Mouse (Mus musculus): ENCODE data around the gene Zmpste24.
"Not testable (repeated sequence)": the region's sequence is repeated elsewhere in the genome, so short reads cannot be mapped to it uniquely, and the experiment has no call there.

The Zmpste24 gene

DNA sequence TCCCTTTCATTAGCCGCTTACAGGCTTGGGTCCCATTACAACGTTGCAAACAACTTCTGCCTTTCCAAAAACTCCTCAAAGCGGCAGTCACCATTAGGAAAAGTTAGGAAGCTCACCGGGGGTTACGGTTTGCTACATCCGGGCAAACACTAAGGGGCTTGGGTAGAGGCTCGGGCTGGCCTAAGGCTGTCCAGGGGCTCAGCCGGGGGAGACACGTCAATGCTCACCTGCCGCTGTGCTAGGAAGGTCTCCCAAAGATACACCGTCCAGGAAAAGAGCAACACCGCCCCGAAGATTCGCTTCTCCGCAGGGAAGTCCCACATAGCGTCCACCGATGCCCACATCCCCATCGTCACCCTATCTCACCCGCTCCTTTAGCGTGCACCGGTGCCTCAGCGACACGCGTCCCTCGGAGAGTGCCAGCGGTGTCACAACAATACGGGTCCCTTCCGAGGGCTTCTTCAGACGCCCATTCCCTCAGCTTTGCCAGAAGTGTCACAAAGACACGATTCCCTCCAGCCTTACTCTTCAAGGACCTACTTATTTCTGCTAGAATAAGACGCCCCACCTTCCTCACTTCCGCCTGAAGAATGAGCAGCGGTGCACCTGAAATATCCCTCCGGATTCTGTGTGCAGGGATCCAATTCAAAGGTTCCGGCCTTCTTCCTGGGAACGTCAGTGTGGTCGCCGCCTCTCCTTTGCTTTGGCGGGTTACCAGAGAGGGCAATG lies at the start of gene Zmpste24:
Gene Zmpste24 (minus strand): TSS at position 592 of the 729 bp plus-strand sequence.
- DNase-seq (ENCODE audit: low read depth, low spot score): peak; percentile 94

DNA sequence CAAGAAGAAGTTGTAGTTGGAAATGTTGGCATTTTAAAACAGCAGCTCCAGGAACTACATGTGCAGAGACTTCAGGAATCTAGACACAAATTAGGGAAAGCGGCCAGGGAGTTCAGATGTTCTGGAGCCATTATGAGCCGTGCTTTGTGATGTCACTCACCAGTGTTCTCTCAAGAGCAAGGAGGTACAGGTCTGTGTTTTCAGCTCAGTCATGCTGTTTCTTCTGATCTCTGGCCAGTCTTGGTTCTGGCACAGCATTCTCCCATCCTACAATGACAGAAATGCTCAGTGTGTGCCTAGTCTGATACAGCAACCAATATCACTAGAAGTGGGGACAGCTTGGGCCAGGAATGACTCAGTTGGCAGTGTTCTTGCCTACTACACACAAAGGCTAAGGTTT lies 11.1 kb upstream of the Zmpste24 start, which contains the start of gene Tmco2:
Gene Tmco2 (minus strand): TSS at position 101 of the 400 bp plus-strand sequence.
- no peak for DNase-seq (ENCODE audit: low read depth, low spot score)

DNA sequence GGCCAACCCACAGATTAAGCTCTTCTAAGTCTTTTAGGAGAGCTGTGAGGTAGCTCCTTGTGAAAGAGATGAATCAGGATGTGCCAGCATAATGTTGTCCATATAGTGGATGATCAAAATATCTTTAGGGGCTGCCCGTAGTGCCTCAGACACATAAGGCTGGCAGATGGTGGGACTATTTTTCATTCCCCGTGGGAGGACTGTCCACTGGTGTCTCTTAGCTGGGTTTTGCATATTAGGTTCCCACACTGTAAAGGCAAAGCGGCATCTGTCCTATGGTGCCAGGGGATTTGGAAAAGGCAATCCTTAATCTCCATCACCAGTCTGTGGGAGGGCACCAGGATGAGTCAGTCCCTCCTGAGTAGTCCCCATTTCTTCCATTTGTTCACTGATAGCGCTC lies 5.3 kb upstream of the Zmpste24 start:
- DNase-seq (ENCODE audit: low read depth, low spot score): no peak

DNA sequence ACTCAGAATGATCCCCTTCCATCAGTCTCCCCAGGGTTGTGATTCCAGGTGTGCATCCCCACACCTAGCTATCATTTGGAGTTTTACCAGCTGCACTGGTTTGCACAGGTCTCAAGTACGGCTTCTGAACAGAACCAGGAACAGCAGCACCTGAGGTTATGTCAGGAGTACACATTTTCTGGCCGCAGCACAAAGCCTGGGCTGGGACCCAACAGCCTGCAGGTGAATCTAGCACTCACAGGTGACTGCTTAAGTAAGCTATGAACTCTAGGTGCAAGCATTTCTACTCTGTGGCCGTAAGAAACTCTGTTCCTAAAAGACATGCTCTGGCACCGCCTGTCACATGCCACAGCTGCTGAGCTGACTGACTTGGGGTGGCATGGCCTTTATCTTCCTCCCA lies 7.8 kb downstream of the Zmpste24 start:
- DNase-seq (ENCODE audit: low read depth, low spot score): no peak

DNA sequence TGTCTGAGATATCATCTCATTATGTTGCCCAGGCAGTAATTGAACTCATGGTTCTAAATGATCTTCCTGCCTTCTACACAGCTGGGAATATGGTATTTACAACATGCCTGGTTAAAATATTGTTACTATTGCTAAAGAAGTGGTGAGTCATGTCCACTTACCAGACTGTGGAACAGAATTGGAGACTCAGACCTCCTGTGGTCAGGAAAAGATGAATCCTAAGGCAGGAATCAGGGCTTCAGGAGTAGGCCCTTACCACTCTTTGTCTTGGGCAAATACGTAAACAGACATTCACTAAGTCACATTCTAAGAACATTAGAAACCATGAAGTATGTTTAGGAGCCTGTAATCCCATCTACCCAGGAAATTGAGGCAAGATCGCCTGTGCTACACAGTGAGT lies 9.3 kb downstream of the Zmpste24 start:
- DNase-seq (ENCODE audit: low read depth, low spot score): no peak

GRCm38 (mm10) chr4:121084506-121084905 lies 13.5 kb downstream of the Zmpste24 start:
- DNase-seq (ENCODE audit: low read depth, low spot score): no peak

DNA sequence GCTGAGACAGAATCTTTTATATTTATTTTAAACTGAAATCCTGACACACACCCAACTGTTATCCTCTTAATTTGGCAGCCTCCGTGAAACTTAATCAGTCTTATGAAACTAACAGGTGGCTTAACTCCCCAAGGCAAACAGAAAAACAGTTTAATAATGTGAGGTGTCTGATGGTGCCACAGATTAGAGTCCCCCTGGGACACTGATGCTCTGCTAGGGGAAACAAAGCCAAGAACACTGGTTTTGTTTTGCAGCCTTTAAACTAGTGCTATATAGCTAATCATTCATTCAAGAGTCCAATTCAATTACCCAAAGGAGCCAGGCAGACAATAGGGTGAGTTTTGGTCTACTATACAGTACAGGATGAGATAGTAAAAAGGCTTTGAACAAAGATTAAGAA lies 17.6 kb downstream of the Zmpste24 start:
- DNase-seq (ENCODE audit: low read depth, low spot score): no peak

DNA sequence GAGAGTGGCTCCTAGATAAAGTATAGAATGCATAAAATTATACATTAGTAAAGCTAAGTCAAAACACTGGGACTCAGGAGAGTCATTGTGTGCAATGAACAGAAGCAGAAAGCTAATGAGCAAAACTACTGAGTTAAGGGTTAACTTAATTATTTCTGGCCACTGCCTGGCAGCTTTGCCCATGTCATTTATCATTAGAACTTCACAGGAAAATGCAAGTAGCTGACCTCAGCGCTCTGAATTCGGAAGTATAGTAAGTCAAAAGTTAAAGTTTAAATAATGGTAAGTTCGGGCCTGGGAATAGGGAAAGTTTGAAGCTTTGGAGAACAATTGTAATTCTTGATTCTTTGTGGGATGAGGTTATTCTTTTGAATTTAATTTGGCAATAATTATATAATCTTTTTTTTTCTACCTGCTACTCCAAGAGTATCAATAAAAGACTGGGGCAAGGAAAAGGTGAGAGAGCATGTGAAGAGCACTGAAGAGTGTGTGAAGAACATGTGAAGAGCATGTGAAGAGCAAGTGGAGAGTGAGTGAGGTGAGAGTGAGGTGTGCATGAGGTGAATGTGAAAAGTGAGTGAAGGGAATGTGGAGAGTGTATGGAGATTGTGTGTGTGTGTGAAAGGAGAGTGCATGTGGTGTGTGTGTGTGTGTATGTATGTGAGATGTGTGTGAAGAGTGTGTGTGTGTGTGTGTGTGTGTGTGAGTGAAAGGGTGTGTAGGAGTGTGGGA lies 20.0 kb downstream of the Zmpste24 start:
- no peak for DNase-seq (ENCODE audit: low read depth, low spot score)

- DNase-seq (ENCODE audit: low read depth, low spot score): no peak
Observed at GRCm38 (mm10) chr4:121074250-121074649, 23.8 kb downstream of the Zmpste24 start.

DNA sequence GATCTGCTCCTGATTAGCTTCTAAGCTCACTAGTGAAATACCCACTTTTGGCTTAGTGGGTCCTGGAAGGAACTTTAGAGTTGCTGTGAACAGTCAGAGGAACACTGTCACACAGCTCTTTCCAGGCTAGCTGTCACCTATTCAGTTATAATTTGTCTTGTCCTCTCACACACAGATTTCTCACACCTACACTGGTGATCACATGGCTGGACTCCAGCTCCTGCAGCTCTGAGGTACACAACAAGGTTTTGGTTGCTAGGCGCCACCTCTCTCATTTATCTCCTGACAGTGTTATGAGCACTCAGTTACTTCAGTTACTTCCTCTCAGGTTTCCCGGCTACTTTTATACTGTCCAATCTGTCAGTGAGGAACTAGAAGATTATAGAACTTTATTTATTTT lies 32.7 kb downstream of the Zmpste24 start:
- DNase-seq (ENCODE audit: low read depth, low spot score): no peak

- DNase-seq (ENCODE audit: low read depth, low spot score): not testable (repeated sequence)
Observed at GRCm38 (mm10) chr4:121059218-121059617, 38.8 kb downstream of the Zmpste24 start.

- no peak for DNase-seq (ENCODE audit: low read depth, low spot score)
Observed at GRCm38 (mm10) chr4:121057032-121057431, 41.0 kb downstream of the Zmpste24 start.

GRCm38 (mm10) chr4:121056342-121056741 lies 41.7 kb downstream of the Zmpste24 start:
- no peak for DNase-seq (ENCODE audit: low read depth, low spot score)

- no peak for DNase-seq (ENCODE audit: low read depth, low spot score)
Observed at GRCm38 (mm10) chr4:121052454-121053323, 45.4 kb downstream of the Zmpste24 start.

DNA sequence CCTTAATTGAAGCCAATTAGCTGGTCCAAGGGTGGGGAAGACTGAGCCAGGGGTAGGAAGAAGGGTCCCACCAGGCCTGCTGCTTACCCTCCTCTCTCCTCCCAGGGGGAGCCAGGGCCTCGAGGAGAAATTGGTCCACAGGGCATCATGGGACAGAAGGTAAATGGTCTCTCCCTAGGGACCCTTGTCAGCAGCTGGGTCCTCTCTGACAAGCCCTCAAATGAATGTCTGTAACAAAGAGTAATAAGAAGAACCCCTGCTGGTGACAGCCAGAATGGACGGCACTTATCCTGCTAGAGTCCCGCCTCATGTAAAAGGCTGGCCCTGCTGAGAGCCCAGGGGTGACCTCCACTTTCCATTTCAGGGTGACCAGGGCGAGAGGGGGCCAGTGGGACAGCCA lies 46.2 kb downstream of the Zmpste24 start:
- DNase-seq (ENCODE audit: low read depth, low spot score): no peak

DNA sequence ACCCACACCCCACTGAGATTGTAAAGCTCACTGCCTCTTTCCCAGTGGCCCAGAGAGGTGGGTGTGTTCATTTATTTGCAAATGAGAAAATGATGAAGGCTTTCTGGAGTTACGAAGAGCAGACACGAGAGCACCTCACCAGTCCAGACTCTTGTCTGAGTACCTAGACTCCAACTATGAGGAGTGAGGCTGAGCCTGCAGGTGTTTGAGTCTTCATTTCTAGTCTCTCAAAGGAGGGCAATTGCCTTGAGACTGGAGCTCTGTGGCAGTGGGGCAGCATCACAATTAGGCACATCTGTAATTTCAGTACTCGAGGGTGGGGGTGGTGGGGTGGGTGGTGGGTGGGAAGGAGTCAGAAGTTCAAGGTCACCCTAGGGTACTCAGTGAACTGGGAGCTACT lies 55.1 kb downstream of the Zmpste24 start:
- no peak for DNase-seq (ENCODE audit: low read depth, low spot score)

DNA sequence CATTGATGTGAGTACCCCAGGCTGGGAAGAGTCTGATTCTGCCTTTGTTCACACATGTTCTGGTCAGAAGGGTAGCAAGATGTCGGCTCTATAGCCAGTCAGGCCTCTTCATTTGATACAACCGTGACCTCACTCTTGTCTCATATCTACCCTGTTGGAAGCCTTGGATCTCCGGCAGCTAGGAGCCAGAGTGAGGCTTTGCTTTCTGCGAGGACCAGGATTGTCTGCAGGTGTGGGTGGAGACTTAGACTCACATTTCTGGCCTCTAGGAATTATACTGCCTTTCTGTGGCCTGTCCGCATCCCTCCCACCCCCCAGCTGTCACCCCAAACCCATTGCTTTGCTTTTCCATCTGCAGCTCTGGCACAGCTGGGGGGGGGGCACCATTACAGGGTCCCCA lies 55.6 kb downstream of the Zmpste24 start:
- DNase-seq (ENCODE audit: low read depth, low spot score): no peak

DNA sequence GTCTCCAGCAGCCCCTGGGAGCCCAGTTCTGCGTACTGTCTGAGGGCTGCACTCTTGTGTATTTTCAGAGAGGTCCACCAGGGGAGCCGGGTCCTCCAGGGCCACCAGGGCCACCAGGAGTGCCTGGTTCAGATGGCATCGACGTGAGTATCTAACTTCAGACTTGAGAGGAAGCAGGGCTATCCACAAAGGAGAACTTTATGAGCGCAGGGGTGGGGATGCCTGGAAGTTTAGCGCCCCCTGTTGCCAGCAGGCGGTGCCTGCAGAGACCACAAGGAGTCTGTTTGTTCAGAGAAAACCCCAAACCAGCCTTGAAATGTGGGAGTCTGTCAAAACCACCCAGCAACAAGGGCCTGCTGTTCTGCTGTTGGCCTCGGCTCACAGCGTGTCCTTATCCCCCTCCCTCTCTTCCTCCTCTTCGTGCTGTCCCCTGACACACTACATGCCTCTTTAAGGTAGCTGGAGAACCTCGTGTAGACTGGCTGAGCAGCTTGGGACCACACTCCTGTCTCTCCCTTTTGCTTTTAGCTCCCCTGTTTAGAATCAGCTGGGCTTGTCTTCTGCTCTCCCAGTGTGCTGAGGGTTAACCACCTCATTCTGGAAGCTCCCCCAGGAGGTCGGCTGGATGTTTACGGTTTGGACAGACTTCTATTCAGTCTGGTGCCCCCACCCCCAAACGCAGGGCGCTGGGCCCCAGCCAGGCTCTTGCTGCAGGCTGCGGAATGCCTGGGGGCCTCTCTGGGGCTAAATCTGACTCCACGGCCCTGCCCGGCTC lies 57.0 kb downstream of the Zmpste24 start:
- peak; percentile 86 for DNase-seq (ENCODE audit: low read depth, low spot score)

DNA sequence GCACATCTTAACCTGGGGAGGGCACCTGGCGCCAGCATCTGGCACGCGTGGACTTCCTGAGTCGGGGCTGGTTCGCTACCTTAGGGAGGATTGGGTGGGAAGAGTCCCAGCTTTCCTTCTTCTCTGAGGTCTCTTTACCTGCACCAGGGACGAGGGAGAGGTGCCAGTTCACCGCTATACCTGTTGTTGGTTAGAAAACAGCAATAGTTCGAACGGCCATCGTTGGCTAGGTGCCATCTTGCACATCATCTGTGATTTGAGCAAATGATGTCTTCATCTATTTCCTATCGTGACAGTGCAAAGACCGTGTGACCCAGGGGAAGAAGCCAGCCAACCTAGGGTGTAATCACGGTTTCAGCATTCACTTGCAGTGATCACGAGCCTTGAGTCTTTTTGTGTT lies 57.7 kb downstream of the Zmpste24 start:
- DNase-seq (ENCODE audit: low read depth, low spot score): no peak

- no peak for DNase-seq (ENCODE audit: low read depth, low spot score)
Observed at GRCm38 (mm10) chr4:121039331-121040115, 58.5 kb downstream of the Zmpste24 start, which contains the start of gene Col9a2. Gene Col9a2 (plus strand): TSS chr4:121039385.

Data from forelimb bud, embryonic 11.5 days (tissue).